ENCODE assay signal across 24 mouse cellular contexts in genomic region chr2:167651622-167652021, GRCm38 (mm10). TPM values are rescaled to one million over a fixed set of nuclear protein-coding genes. Genes with fewer than 3 reads are reported as not detected.
DNase-seq lines count a peak whose midpoint lies in the region; TF ChIP-seq lines count a peak whose summit lies in the region.
"Had no signal": no experiment of that assay in that cellular context is flagged by ENCODE, and none has a peak within 500 bp of the region (broad histone marks: within the 10 kb centered on the region; RNA-seq: fewer than 3 reads in every experiment).

No protein-coding gene starts in this region.

- H3K27ac ChIP-seq in left cerebral cortex, adult 2 months: peak overlapping the region; percentile 82
- H3K27ac ChIP-seq in testis, adult 2 months (ENCODE audit: control insufficient read depth, insufficient read depth, low read depth, low read length): no peak overlapping the region
- H3K27ac ChIP-seq: forebrain, embryonic 13.5 days; heart, adult 2 months; limb, embryonic 10.5 days; stomach, embryonic 15.5 days had no signal

- H3K4me1 ChIP-seq in testis, adult 2 months (ENCODE audit: control insufficient read depth, insufficient read depth, low read length): peaks cover 3% of the 10 kb centered on the region
- H3K4me1 ChIP-seq: forebrain, embryonic 13.5 days had no signal

- H3K27me3 ChIP-seq in testis, adult 2 months (ENCODE audit: control insufficient read depth, insufficient read depth, low read length): no peaks in the 10 kb centered on the region
- H3K27me3 ChIP-seq: forebrain, embryonic 13.5 days; Patski; stomach, embryonic 15.5 days had no signal

- intact Hi-C loops in gastrocnemius, postnatal 14 days (cut with DNase I; ENCODE audit: low total_unique reads): no loop called here
- intact Hi-C loops in gastrocnemius, postnatal 36 days (cut with DNase I): no loop called here
- intact Hi-C loops in left cerebral cortex, adult 2 months (cut with DNase I): no loop called here

- H3K4me3 ChIP-seq in left cerebral cortex, adult 2 months: no peak overlapping the region
- peak overlapping the region; percentile 53 for H3K4me3 ChIP-seq in testis, adult 2 months (ENCODE audit: control insufficient read depth, low read depth, low read length)
- H3K4me3 ChIP-seq: erythroblast, embryonic 14.5 days; forebrain, embryonic 13.5 days; heart, adult 2 months; limb, embryonic 10.5 days; stomach, embryonic 15.5 days had no signal

- no peak for TF ChIP-seq POLR2A in testis, adult 2 months (IDR thresholded peaks at IDR 0.05; ENCODE audit: control insufficient read depth, low read depth, low read length)

- peak; percentile 28 for DNase-seq in cerebellum, adult 11-12 months
- no peak for DNase-seq in cerebellum, postnatal 36 days
- peak; percentile 2 for DNase-seq in gastrocnemius, postnatal 14 days
- no peak for DNase-seq in gastrocnemius, postnatal 36 days
- no peak for DNase-seq in left cerebral cortex, adult 2 months (ENCODE audit: extremely low spot score in 1 of 2, low spot score in 2 of 2)
- DNase-seq in left cerebral cortex, adult 9 months (ENCODE audit: low spot score in 2 of 2): no peak
- no peak for DNase-seq in testis, postnatal 10 days (ENCODE audit: low spot score)
- DNase-seq: adrenal gland, adult 8-10 months; heart, adult 2 months; heart, postnatal 36 days; kidney, adult 8-10 months; kidney, postnatal 14 days; liver, postnatal 0 days; lung, postnatal 10 days; right cerebral cortex, postnatal 14 days had no signal

- TF ChIP-seq CTCF in left cerebral cortex, adult 2 months (IDR thresholded peaks at IDR 0.05): peak; percentile 20
- no peak for TF ChIP-seq CTCF in testis, adult 2 months (IDR thresholded peaks at IDR 0.05; ENCODE audit: control insufficient read depth, insufficient read depth, insufficient replicate concordance, low read depth, low read length)

- H3K36me3 ChIP-seq in testis, adult 2 months (ENCODE audit: control insufficient read depth, insufficient read depth, low read length): no peaks in the 10 kb centered on the region

RNA-seq across cellular contexts. Expression of gene Gm20431, which starts 9.7 kb away (rescaled TPM):
- total RNA-seq in gastrocnemius, postnatal 14 days (2021): 10 to 100 TPM; 10.3 to 12.3 TPM
- 10 to 100 TPM in 1 of 2 experiments, 1 to 10 TPM in 1; 6.3 to 11.4 TPM for total RNA-seq in gastrocnemius, postnatal 36 days (2021)
- 10 to 100 TPM; 29.1 to 38.0 TPM for total RNA-seq in left cerebral cortex, adult 2 months (2021)
- 41.0 and 48.4 TPM in 2 replicates for polyA plus RNA-seq in testis, adult 2 months (2012; rRNA removed)
- total RNA-seq: liver, adult 2 months had no signal
- polyA plus RNA-seq: erythroblast, embryonic 14.5 days; inflammation-experienced regulatory T-cells, adult 6 months; urinary bladder, adult 2 months had no signal

RNA-seq across cellular contexts. Expression of gene Ube2v1, which starts 19.7 kb away (rescaled TPM):
- 100 to 1,000 TPM; 158 to 180 TPM for total RNA-seq in gastrocnemius, postnatal 14 days (2021)
- 100 to 1,000 TPM; 160 to 167 TPM for total RNA-seq in gastrocnemius, postnatal 36 days (2021)
- 100 to 1,000 TPM; 244 to 274 TPM for total RNA-seq in left cerebral cortex, adult 2 months (2021)
- 17.9 and 21.6 TPM in 2 replicates for polyA plus RNA-seq in testis, adult 2 months (2012; rRNA removed)

RNA-seq across cellular contexts. Expression of gene Cebpb, which starts 37.1 kb away (rescaled TPM):
- total RNA-seq in gastrocnemius, postnatal 14 days (2021): 100 to 1,000 TPM in 1 of 2 experiments, 10 to 100 TPM in 1; 66.9 to 120 TPM
- 100 to 1,000 TPM; 115 to 129 TPM for total RNA-seq in gastrocnemius, postnatal 36 days (2021)
- total RNA-seq in left cerebral cortex, adult 2 months (2021): 10 to 100 TPM; 15.1 to 19.2 TPM
- 2.9 and 4.0 TPM in 2 replicates for polyA plus RNA-seq in testis, adult 2 months (2012; rRNA removed)

RNA-seq across cellular contexts. Expression of gene Tmem189, which starts 38.0 kb away (rescaled TPM):
- 10 to 100 TPM; 18.1 to 22.8 TPM for total RNA-seq in gastrocnemius, postnatal 14 days (2021)
- total RNA-seq in gastrocnemius, postnatal 36 days (2021): 10 to 100 TPM; 14.9 to 15.6 TPM
- 10 to 100 TPM; 42.3 to 43.0 TPM for total RNA-seq in left cerebral cortex, adult 2 months (2021)
- polyA plus RNA-seq in testis, adult 2 months (2012; rRNA removed): 97.4 and 99.8 TPM in 2 replicates

Comparison
In these comparisons a context has a peak if more than half of its experiments do, and no peak if none do; other contexts are left out.
1. DNase-seq: peak in cerebellum, adult 11-12 months (single experiment) and gastrocnemius, postnatal 14 days (single experiment); none in cerebellum, postnatal 36 days (0 of 2), gastrocnemius, postnatal 36 days (0 of 2), left cerebral cortex, adult 2 months (0 of 2), left cerebral cortex, adult 9 months (0 of 2) and testis, postnatal 10 days (single experiment).